Mouse (Mus musculus) heart, embryonic 16.5 days (tissue): ENCODE measurements around the gene Ap1g2. TPM values are rescaled to one million over a fixed set of nuclear protein-coding genes. Genes with fewer than 3 reads are reported as not detected.
A peak's percentile ranks its signal among the peaks of the same experiment; 100 is the strongest.

Experiments used
- ATAC-seq: fragments of 200-750 bp; cut with Nextera tagmentation; replicated peaks from 2 replicates; pipeline ENCODE4 v1.8.0; 2017; ENCODE audit warnings: moderate number of reproducible peaks; ENCODE audit not compliant: insufficient read depth, low FRiP score; ENCODE audit errors: extremely low read depth
- H3K27ac ChIP-seq: fragments of 300-500 bp; sonication (generic); 2 replicates; pipeline ENCODE4 v1.5.1; 2014; ENCODE audit warnings: mild to moderate bottlenecking, low read length, control low read depth, moderate library complexity
- H3K27me3 ChIP-seq: fragments of 300-500 bp; sonication (generic); 2 replicates; pipeline ENCODE4 v1.6.1; 2014; ENCODE audit warnings: low read length, mixed read lengths; ENCODE audit not compliant: control insufficient read depth, insufficient read depth
- H3K36me3 ChIP-seq: fragments of 300-500 bp; sonication (generic); 2 replicates; pipeline ENCODE4 v1.6.1; 2014; ENCODE audit not compliant: control insufficient read depth, insufficient read depth
- H3K4me1 ChIP-seq: fragments of 300-500 bp; sonication (generic); 2 replicates; pipeline ENCODE4 v1.6.1; 2014; ENCODE audit warnings: low read length, mixed read lengths; ENCODE audit not compliant: control insufficient read depth, insufficient read depth
- H3K4me2 ChIP-seq: fragments of 300-500 bp; sonication (generic); 2 replicates; pipeline ENCODE4 v1.6.1; 2014; ENCODE audit warnings: low read depth, mild to moderate bottlenecking, control low read depth, low read length
- H3K4me3 ChIP-seq: fragments of 300-500 bp; sonication (generic); 2 replicates; pipeline ENCODE4 v1.5.1; 2014; ENCODE audit warnings: mild to moderate bottlenecking, control low read depth, low read length
- H3K9ac ChIP-seq: fragments of 300-500 bp; sonication (generic); 2 replicates; pipeline ENCODE4 v1.6.1; 2014; ENCODE audit warnings: low read length, control low read depth
- H3K9me3 ChIP-seq: fragments of 300-500 bp; sonication (generic); replicated peaks from 2 replicates; pipeline ENCODE4 v1.6.1; 2016; ENCODE audit warnings: low read length; ENCODE audit not compliant: control insufficient read depth
- WGBS: fragments of 180-500 bp; shearing (Covaris S2); extraction: QIAGEN DNeasy Blood & Tissue Kit; methylation state at CpG from one replicate; pipeline ENCODE4 v1.1.7; 2014; 5-methylcytosine and 5-hydroxymethylcytosine counted together
- polyA plus RNA-seq: library from polyadenylated mRNA; unstranded; fragments of >200 nt; fragmentation: Nextera tagmentation; extraction: Ambion mirVana; gene quantifications from 2 replicates; pipeline ENCODE4 v1.2.1, GENCODE M21; 2015

Ap1g2 gene
- polyA plus RNA-seq, 1 experiment from 2014 or later, result 14.2 TPM

GRCm38 (mm10) chr14:55139313-55139712, 32.9 kb upstream of the Ap1g2 start:
- no peak for ATAC-seq
- no peak overlapping the region for H3K4me2 ChIP-seq
- no peak overlapping the region for H3K9ac ChIP-seq
- WGBS, result 53% methylated on average over 7 of the region's 7 CpGs
- H3K36me3 ChIP-seq, result no peaks in the 10 kb centered on the region
- H3K4me1 ChIP-seq, result no peaks in the 10 kb centered on the region
- H3K27me3 ChIP-seq, result no peaks in the 10 kb centered on the region
- H3K27ac ChIP-seq, result no peak overlapping the region
- H3K4me3 ChIP-seq, result no peak overlapping the region
- no peaks in the 10 kb centered on the region for H3K9me3 ChIP-seq

GRCm38 (mm10) chr14:55135676-55136075, 29.3 kb upstream of the Ap1g2 start:
- Histone ChIP-seq H3K27me3 (no peaks in the 10 kb centered on the region), H3K9ac (no peak overlapping the region), H3K9me3 (no peaks in the 10 kb centered on the region), H3K4me3 (no peak overlapping the region), H3K4me1 (no peaks in the 10 kb centered on the region), H3K36me3 (no peaks in the 10 kb centered on the region), H3K4me2 (no peak overlapping the region), H3K27ac (no peak overlapping the region)
- 52% methylated on average over 8 of the region's 8 CpGs for WGBS
- no peak for ATAC-seq

- H3K4me1 ChIP-seq, result peaks cover 9% of the 10 kb centered on the region
- no peaks in the 10 kb centered on the region for H3K9me3 ChIP-seq
- no peak overlapping the region for H3K9ac ChIP-seq
- H3K4me2 ChIP-seq, result no peak overlapping the region
- no peak overlapping the region for H3K27ac ChIP-seq
- H3K4me3 ChIP-seq, result no peak overlapping the region
- ATAC-seq, result no peak
- WGBS, result 82% methylated on average over 7 of the region's 7 CpGs
- H3K27me3 ChIP-seq, result no peaks in the 10 kb centered on the region
- no peaks in the 10 kb centered on the region for H3K36me3 ChIP-seq
Observed at GRCm38 (mm10) chr14:55126521-55126920, 20.1 kb upstream of the Ap1g2 start.

GRCm38 (mm10) chr14:55125711-55126110, 19.3 kb upstream of the Ap1g2 start:
- Histone ChIP-seq H3K4me3 (no peak overlapping the region), H3K4me2 (no peak overlapping the region), H3K27ac (no peak overlapping the region), H3K9ac (no peak overlapping the region), H3K27me3 (no peaks in the 10 kb centered on the region), H3K36me3 (no peaks in the 10 kb centered on the region), H3K9me3 (no peaks in the 10 kb centered on the region), H3K4me1 (peaks cover 9% of the 10 kb centered on the region)
- 51% methylated on average over 5 of the region's 5 CpGs for WGBS
- ATAC-seq, result no peak

- Histone ChIP-seq H3K4me1 (peaks cover 9% of the 10 kb centered on the region), H3K4me3 (peak overlapping the region; percentile 24; the same call in 1 of the 2 replicates), H3K36me3 (no peaks in the 10 kb centered on the region), H3K9ac (peak overlapping the region; percentile 41), H3K4me2 (peak overlapping the region; percentile 58), H3K27me3 (peaks cover 4% of the 10 kb centered on the region), H3K9me3 (no peaks in the 10 kb centered on the region), H3K27ac (peak overlapping the region; percentile 25; the same call in 1 of the 2 replicates)
- WGBS, result 31% methylated on average over 8 of the region's 8 CpGs
- 0 out of 2 replicates have a peak, but pooled peaks have one; percentile 14 for ATAC-seq
Observed at GRCm38 (mm10) chr14:55122359-55122758, 16.0 kb upstream of the Ap1g2 start.

- H3K4me2 ChIP-seq, result peak overlapping the region; percentile 58
- no peaks in the 10 kb centered on the region for H3K9me3 ChIP-seq
- H3K27ac ChIP-seq, result peak overlapping the region; percentile 25; the same call in 1 of the 2 replicates
- H3K27me3 ChIP-seq, result peaks cover 8% of the 10 kb centered on the region
- under 1% methylated on average over 5 of the region's 5 CpGs for WGBS
- peak; percentile 83 for ATAC-seq
- peak overlapping the region; percentile 24; the same call in 1 of the 2 replicates for H3K4me3 ChIP-seq
- peaks cover 9% of the 10 kb centered on the region for H3K4me1 ChIP-seq
- H3K36me3 ChIP-seq, result no peaks in the 10 kb centered on the region
- peak overlapping the region; percentile 41 for H3K9ac ChIP-seq
Observed at GRCm38 (mm10) chr14:55121947-55122346, 15.6 kb upstream of the Ap1g2 start.

GRCm38 (mm10) chr14:55119421-55120134, 13.2 kb upstream of the Ap1g2 start:
- Histone ChIP-seq H3K27ac (no peak overlapping the region), H3K9ac (no peak overlapping the region), H3K27me3 (peaks cover 29% of the 10 kb centered on the region), H3K36me3 (no peaks in the 10 kb centered on the region), H3K9me3 (no peaks in the 10 kb centered on the region), H3K4me3 (no peak overlapping the region), H3K4me1 (peaks cover 19% of the 10 kb centered on the region), H3K4me2 (no peak overlapping the region)
- WGBS, result 79% methylated on average over 4 of the region's 4 CpGs
- no peak for ATAC-seq

GRCm38 (mm10) chr14:55118852-55119251, 12.5 kb upstream of the Ap1g2 start:
- 57% methylated on average over 4 of the region's 4 CpGs for whole genome bisulfite sequencing
- Histone ChIP-seq H3K9ac (no peak overlapping the region), H3K27ac (no peak overlapping the region), H3K4me2 (no peak overlapping the region), H3K4me1 (peaks cover 23% of the 10 kb centered on the region), H3K9me3 (no peaks in the 10 kb centered on the region), H3K27me3 (peaks cover 36% of the 10 kb centered on the region), H3K36me3 (no peaks in the 10 kb centered on the region), H3K4me3 (no peak overlapping the region)
- ATAC-seq, result no peak

GRCm38 (mm10) chr14:55116425-55117200, 10.2 kb upstream of the Ap1g2 start, which contains the start of gene Jph4:
Jph4 (minus strand) TSS chr14:55116935.
- H3K9me3 ChIP-seq, result no peaks in the 10 kb centered on the region
- H3K27ac ChIP-seq, result no peak within 1 kb of the TSS
- WGBS, result 9% methylated on average over 21 of the region's 21 CpGs
- ATAC-seq, result no peak
- peak within 1 kb of the TSS; percentile 20; the same call in 1 of the 2 replicates for H3K4me2 ChIP-seq
- no peak within 1 kb of the TSS; the same call in 1 of the 2 replicates for H3K4me3 ChIP-seq
- peaks cover 14% of the 10 kb centered on the region for H3K4me1 ChIP-seq
- H3K36me3 ChIP-seq, result no peaks in the 10 kb centered on the region
- H3K9ac ChIP-seq, result no peak within 1 kb of the TSS
- peaks cover 54% of the 10 kb centered on the region for H3K27me3 ChIP-seq
